Mouse (Mus musculus) liver, embryonic 11.5 days (tissue): Measurements from ENCODE around the gene Padi6. TPM values are rescaled to one million over a fixed set of nuclear protein-coding genes. Genes with fewer than 3 reads are reported as not detected.

Source experiments
- ATAC-seq: fragments of 200-750 bp; cut with Nextera tagmentation; replicated peaks from 2 replicates; pipeline ENCODE4 v1.8.0; 2017; ENCODE audit warnings: moderate number of reproducible peaks, mild to moderate bottlenecking, moderate TSS enrichment, moderate library complexity; ENCODE audit not compliant: low FRiP score
- DNase-seq: peaks from one replicate; pipeline ENCODE4 v3.0.0-alpha.2; 2017; ENCODE audit warnings: low spot score
- H3K27ac ChIP-seq: fragments of 300-500 bp; sonication (generic); 2 replicates; pipeline ENCODE4 v1.5.1; 2014; ENCODE audit warnings: mild to moderate bottlenecking, low read depth, low read length, control low read depth
- H3K27me3 ChIP-seq: fragments of 300-500 bp; sonication (generic); replicated peaks from 2 replicates; pipeline ENCODE4 v1.6.1; 2014; ENCODE audit warnings: low read length, mixed read lengths; ENCODE audit not compliant: control insufficient read depth, insufficient read depth
- H3K36me3 ChIP-seq: fragments of 300-500 bp; sonication (generic); 2 replicates; pipeline ENCODE4 v1.6.1; 2014; ENCODE audit warnings: mild to moderate bottlenecking, low read length, moderate library complexity, mixed read lengths; ENCODE audit not compliant: control insufficient read depth, insufficient read depth
- H3K4me1 ChIP-seq: fragments of 300-500 bp; sonication (generic); replicated peaks from 2 replicates; pipeline ENCODE4 v1.6.1; 2014; ENCODE audit warnings: low read length, mixed read lengths; ENCODE audit not compliant: control insufficient read depth, insufficient read depth
- H3K4me2 ChIP-seq: fragments of 300-500 bp; sonication (generic); 2 replicates; pipeline ENCODE4 v1.6.1; 2014; ENCODE audit warnings: mild to moderate bottlenecking, control low read depth, moderate library complexity
- H3K4me3 ChIP-seq: fragments of 300-500 bp; sonication (generic); 2 replicates; pipeline ENCODE4 v1.5.1; 2014; ENCODE audit warnings: low read depth, low read length, control low read depth
- H3K9ac ChIP-seq: fragments of 300-500 bp; sonication (generic); 2 replicates; pipeline ENCODE4 v1.6.1; 2014; ENCODE audit warnings: low read depth, low read length, control low read depth
- H3K9me3 ChIP-seq: fragments of 300-500 bp; sonication (generic); 2 replicates; pipeline ENCODE4 v1.6.1; 2016; ENCODE audit warnings: low read length, inconsistent platforms, mixed read lengths; ENCODE audit not compliant: control insufficient read depth
- WGBS: fragments of 180-500 bp; shearing (Covaris S2); extraction: QIAGEN DNeasy Blood & Tissue Kit; methylation state at CpG from one replicate; pipeline ENCODE4 v1.1.7; 2014; 5-methylcytosine and 5-hydroxymethylcytosine counted together
- polyA plus RNA-seq: library from polyadenylated mRNA; unstranded; fragments of >200 nt; fragmentation: Nextera tagmentation; extraction: Ambion mirVana; gene quantifications from 2 replicates; pipeline ENCODE4 v1.2.1, GENCODE M21; 2014

The Padi6 gene
- polyA plus RNA-seq, 1 experiment from 2014 or later = not detected

GRCm38 (mm10) chr4:140700269-140701018, 42.0 kb downstream of the Padi6 start, which contains the start of gene Rcc2:
Rcc2 (plus strand) TSS chr4:140700541.
- Histone ChIP-seq H3K4me1 (peaks cover 50% of the 10 kb centered on the region), H3K4me3 (peak within 1 kb of the TSS; percentile 98), H3K36me3 (peaks cover 8% of the 10 kb centered on the region), H3K27ac (peak within 1 kb of the TSS; percentile 100), H3K27me3 (peaks cover 3% of the 10 kb centered on the region), H3K4me2 (peak within 1 kb of the TSS; percentile 95), H3K9me3 (no peaks in the 10 kb centered on the region), H3K9ac (peak within 1 kb of the TSS; percentile 99)
- ATAC-seq (no peak), DNase-seq (no peak)
- 8% methylated on average over 20 of the region's 20 CpGs for WGBS

GRCm38 (mm10) chr4:140699441-140700127, 42.9 kb downstream of the Padi6 start:
- Histone ChIP-seq H3K27ac (peak overlapping the region; percentile 100), H3K9me3 (no peaks in the 10 kb centered on the region), H3K36me3 (peaks cover 4% of the 10 kb centered on the region), H3K4me1 (peaks cover 55% of the 10 kb centered on the region), H3K4me2 (peak overlapping the region; percentile 95), H3K9ac (peak overlapping the region; percentile 99), H3K27me3 (peaks cover 3% of the 10 kb centered on the region), H3K4me3 (peak overlapping the region; percentile 98)
- DNase-seq = peak; percentile 74
- WGBS = 6% methylated on average over 29 of the region's 29 CpGs
- peak; percentile 66 for ATAC-seq

GRCm38 (mm10) chr4:140695675-140696585, 46.5 kb downstream of the Padi6 start:
- peak overlapping the region; percentile 60 for H3K4me2 ChIP-seq
- H3K4me1 ChIP-seq = peaks cover 49% of the 10 kb centered on the region
- no peaks in the 10 kb centered on the region for H3K36me3 ChIP-seq
- no peak for DNase-seq
- peak; percentile 64 for ATAC-seq
- H3K27ac ChIP-seq = peak overlapping the region; percentile 82
- peaks cover 3% of the 10 kb centered on the region for H3K27me3 ChIP-seq
- WGBS = 57% methylated on average over 14 of the region's 14 CpGs
- peak overlapping the region; percentile 40; the same call in 1 of the 2 replicates for H3K9ac ChIP-seq
- H3K4me3 ChIP-seq = peak overlapping the region; percentile 31
- no peaks in the 10 kb centered on the region for H3K9me3 ChIP-seq

GRCm38 (mm10) chr4:140695146-140695545, 47.3 kb downstream of the Padi6 start:
- Histone ChIP-seq H3K27ac (peak overlapping the region; percentile 82), H3K27me3 (peaks cover 3% of the 10 kb centered on the region), H3K4me1 (peaks cover 49% of the 10 kb centered on the region), H3K9ac (peak overlapping the region; percentile 40; the same call in 1 of the 2 replicates), H3K9me3 (no peaks in the 10 kb centered on the region), H3K36me3 (no peaks in the 10 kb centered on the region), H3K4me2 (no peak overlapping the region), H3K4me3 (no peak overlapping the region)
- DNase-seq (no peak), ATAC-seq (no peak)
- WGBS = 82% methylated on average over 7 of the region's 7 CpGs

- Histone ChIP-seq H3K4me3 (no peak overlapping the region), H3K4me2 (no peak overlapping the region), H3K9ac (no peak overlapping the region; the same call in 1 of the 2 replicates), H3K36me3 (no peaks in the 10 kb centered on the region), H3K27me3 (peaks cover 3% of the 10 kb centered on the region; the same call in 1 of the 2 replicates), H3K4me1 (peaks cover 53% of the 10 kb centered on the region), H3K9me3 (no peaks in the 10 kb centered on the region), H3K27ac (no peak overlapping the region)
- no peak for DNase-seq
- whole genome bisulfite sequencing = 54% methylated on average over 1 of the region's 1 CpGs
- no peak for ATAC-seq
Observed at GRCm38 (mm10) chr4:140694551-140695060, 47.8 kb downstream of the Padi6 start.

- ATAC-seq (no peak), DNase-seq (no peak)
- H3K36me3 ChIP-seq = no peaks in the 10 kb centered on the region
- no peak overlapping the region for H3K4me2 ChIP-seq
- no peaks in the 10 kb centered on the region for H3K27me3 ChIP-seq
- no peak overlapping the region; the same call in 1 of the 2 replicates for H3K27ac ChIP-seq
- H3K9me3 ChIP-seq = no peaks in the 10 kb centered on the region
- 32% methylated on average over 4 of the region's 4 CpGs for WGBS
- peaks cover 52% of the 10 kb centered on the region for H3K4me1 ChIP-seq
- H3K4me3 ChIP-seq = no peak overlapping the region
- no peak overlapping the region for H3K9ac ChIP-seq
Observed at GRCm38 (mm10) chr4:140693513-140693912, 48.9 kb downstream of the Padi6 start.

GRCm38 (mm10) chr4:140691481-140691880, 51.0 kb downstream of the Padi6 start:
- no peak for ATAC-seq
- no peaks in the 10 kb centered on the region for H3K27me3 ChIP-seq
- H3K4me3 ChIP-seq = no peak overlapping the region
- 0 out of 2 replicates have a peak overlapping the region, but pooled peaks have one; percentile 23 for H3K27ac ChIP-seq
- no peak overlapping the region for H3K4me2 ChIP-seq
- no peak for DNase-seq
- H3K9me3 ChIP-seq = no peaks in the 10 kb centered on the region
- WGBS = 51% methylated on average over 7 of the region's 7 CpGs
- H3K36me3 ChIP-seq = no peaks in the 10 kb centered on the region
- H3K9ac ChIP-seq = no peak overlapping the region
- H3K4me1 ChIP-seq = peaks cover 54% of the 10 kb centered on the region
